Mouse (Mus musculus) lung, adult 2 months (tissue): ENCODE results near the gene Rec114. TPM values are rescaled to one million over a fixed set of nuclear protein-coding genes. Genes with fewer than 3 reads are reported as not detected.
A peak's percentile ranks its signal among the peaks of the same experiment; 100 is the strongest.

Experiments
- DNase-seq: peaks from one replicate; pipeline ENCODE4 v3.0.0; 2022
- H3K4me1 ChIP-seq: fragments of 200-500 bp; 2 replicates; pipeline ENCODE4 v1.6.1; 2011; ENCODE audit warnings: low read length; ENCODE audit not compliant: control insufficient read depth, insufficient read depth
- H3K4me3 ChIP-seq: fragments of 200-500 bp; replicated peaks from 2 replicates; pipeline ENCODE3; 2011; ENCODE audit warnings: low read depth, mild to moderate bottlenecking, control low read depth, low read length; ENCODE audit errors: extremely low read depth
- CTCF ChIP-seq: fragments of 200-500 bp; IDR thresholded peaks from 2 replicates; pipeline ENCODE4 v1.5.1; 2011; ENCODE audit warnings: mild to moderate bottlenecking, low read length, control low read depth; ENCODE audit not compliant: insufficient read depth
- POLR2A ChIP-seq: fragments of 200-500 bp; IDR thresholded peaks from 2 replicates; pipeline ENCODE4 v1.6.1; 2011; ENCODE audit warnings: low read depth, mild to moderate bottlenecking, control low read depth, low read length, borderline replicate concordance; ENCODE audit errors: extremely low read depth
- WGBS: fragments of 180-500 bp; shearing (Covaris S2); methylation state at CpG from one replicate; pipeline ENCODE4 v1.1.7; 2018; 5-methylcytosine and 5-hydroxymethylcytosine counted together
- polyA plus RNA-seq: library from polyadenylated mRNA; depleted of rRNA; stranded (reverse); fragments of >200 nt; gene quantifications from 2 replicates; pipeline ENCODE4 v1.2.3, GENCODE M21; 2012

Rec114 gene
- polyA plus RNA-seq, 1 experiment = 0.24 TPM

DNA sequence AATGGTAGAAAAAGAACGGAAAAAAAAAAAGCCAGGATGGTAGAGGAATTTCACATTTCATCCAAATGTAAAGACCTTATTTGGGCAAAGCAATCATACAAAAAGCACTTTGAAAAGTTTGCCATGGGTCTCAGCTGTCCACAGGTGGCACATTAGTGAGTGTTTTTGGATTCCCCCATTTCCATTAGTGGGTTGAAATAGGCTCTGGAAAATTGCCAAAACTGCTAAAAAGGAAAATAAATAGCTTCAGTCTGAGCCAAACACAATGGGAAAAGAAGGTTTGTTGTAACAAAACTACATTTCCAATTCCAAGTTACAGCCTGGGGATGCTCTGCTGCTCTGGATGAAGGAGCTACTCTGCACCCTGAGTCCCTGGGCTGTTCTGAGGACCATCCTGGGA, 9.8 kb upstream of the Rec114 start:
- no peak for DNase-seq
- no peaks in the 10 kb centered on the region for H3K4me1 ChIP-seq
- 70% methylated on average over 1 of the region's 1 CpGs for WGBS
- no peak for TF ChIP-seq POLR2A
- TF ChIP-seq CTCF = no peak
- H3K4me3 ChIP-seq = no peak overlapping the region

DNA sequence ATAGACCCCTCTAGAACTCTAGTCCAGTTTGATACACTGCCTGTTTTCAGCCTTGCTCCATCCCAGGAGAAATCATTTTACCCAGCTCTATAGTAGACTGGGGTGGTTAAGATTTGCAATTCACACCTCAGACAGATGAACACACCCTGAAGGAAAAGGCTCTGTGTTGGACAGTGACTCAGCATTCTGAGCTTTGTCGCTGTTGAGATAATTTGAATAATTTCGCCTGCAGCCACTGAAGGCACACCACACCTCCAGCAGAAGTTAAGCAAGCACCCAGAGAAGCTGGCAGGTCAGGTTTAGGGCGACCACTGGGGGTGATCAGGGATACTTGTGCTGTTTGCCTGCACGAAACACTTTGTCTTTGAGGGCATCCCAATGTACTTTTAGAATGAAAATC, 4.4 kb upstream of the Rec114 start:
- no peak for DNase-seq
- H3K4me3 ChIP-seq = no peak overlapping the region
- WGBS = 57% methylated on average over 4 of the region's 4 CpGs
- H3K4me1 ChIP-seq = no peaks in the 10 kb centered on the region
- TF ChIP-seq POLR2A (no peak), CTCF (no peak)

DNA sequence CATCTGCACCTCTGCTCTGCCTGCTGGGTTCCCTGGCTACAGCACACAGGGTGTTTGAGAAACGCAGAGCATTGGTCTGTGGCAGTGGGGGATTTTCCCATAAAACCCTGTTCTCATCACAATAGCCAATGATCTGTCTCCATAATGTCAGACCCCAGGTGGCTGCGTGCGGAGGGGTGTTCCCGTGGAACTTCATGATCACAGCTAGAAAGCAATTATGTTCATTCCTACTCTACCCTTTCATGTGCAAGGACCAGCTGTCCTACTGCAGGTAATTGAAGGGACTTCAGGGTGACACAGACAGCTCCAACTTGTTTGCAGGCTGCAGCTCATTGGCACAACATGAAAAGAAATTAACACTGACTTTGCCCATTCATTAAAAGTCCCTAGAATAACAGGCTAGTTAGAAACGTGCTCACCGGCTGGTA, 3.6 kb upstream of the Rec114 start:
- TF ChIP-seq POLR2A = no peak
- TF ChIP-seq CTCF = no peak
- Histone ChIP-seq H3K4me1 (no peaks in the 10 kb centered on the region), H3K4me3 (no peak overlapping the region)
- 64% methylated on average over 6 of the region's 6 CpGs for whole genome bisulfite sequencing
- no peak for DNase-seq

DNA sequence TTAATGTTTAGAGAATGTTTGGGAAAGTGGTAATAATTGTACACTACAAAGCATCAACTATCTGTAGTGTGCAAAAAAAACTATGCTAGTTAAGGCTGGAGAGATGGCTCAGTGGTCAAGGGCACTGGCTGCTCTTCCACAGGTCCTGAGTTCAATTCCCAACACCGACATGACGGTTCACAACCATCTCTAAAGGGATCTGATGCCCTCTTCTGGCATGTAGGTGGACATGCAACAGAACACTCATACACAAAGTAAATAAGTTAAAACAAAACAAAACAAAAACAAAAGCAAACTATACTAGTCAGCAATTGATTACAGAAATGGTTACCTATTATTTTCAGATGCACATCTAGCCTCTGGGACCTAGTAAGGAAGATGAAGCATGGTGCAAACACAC, 1.1 kb downstream of the Rec114 start:
- 97% methylated on average over 2 of the region's 2 CpGs for WGBS
- DNase-seq = no peak
- Histone ChIP-seq H3K4me1 (no peaks in the 10 kb centered on the region), H3K4me3 (no peak overlapping the region)
- TF ChIP-seq CTCF = no peak
- no peak for TF ChIP-seq POLR2A

DNA sequence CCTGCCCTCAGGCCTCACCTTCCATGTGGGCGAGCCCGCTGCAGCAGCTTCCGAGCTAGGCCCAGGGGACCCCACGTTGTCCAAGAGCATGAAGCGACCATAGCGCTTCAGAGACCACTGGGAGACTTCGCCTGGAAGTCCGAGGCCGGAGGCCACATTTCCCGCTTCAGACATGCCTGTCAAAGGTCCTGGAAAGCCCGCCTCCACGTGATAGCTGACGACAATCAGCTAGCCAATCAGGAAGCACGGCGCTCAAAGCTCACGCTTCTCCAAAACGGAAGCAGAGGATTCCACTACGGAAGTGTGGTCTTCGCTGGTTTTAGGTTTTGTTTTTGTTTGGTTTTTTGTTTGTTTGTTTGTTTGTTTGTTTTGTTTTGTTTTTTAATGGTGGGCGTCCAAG, 2.4 kb downstream of the Rec114 start:
- Histone ChIP-seq H3K4me1 (no peaks in the 10 kb centered on the region), H3K4me3 (no peak overlapping the region)
- no peak for TF ChIP-seq CTCF
- no peak for TF ChIP-seq POLR2A
- DNase-seq = no peak
- WGBS = 81% methylated on average over 20 of the region's 20 CpGs

DNA sequence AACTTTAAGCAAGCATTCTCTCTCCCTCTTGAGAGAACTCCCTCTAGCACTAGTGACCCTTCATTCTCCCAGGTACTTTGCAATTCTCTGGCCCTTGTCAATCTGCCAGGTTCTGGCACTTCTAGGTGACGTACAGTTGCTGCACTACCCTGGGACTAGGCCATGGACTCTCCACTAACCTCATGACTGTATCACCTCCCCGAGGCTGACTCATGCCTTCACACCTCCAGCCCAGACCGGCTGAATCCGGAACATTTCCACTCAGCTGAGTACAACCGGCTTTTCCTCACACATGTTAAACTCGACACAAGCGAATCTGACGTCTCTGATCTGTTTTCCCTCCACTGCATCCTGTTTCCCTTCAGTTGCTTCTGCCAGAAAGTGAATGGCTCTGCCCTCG, 4.0 kb downstream of the Rec114 start:
- H3K4me3 ChIP-seq = no peak overlapping the region
- H3K4me1 ChIP-seq = no peaks in the 10 kb centered on the region
- TF ChIP-seq CTCF = no peak
- TF ChIP-seq POLR2A = no peak
- WGBS = 40% methylated on average over 9 of the region's 9 CpGs
- peak; percentile 12 for DNase-seq

DNA sequence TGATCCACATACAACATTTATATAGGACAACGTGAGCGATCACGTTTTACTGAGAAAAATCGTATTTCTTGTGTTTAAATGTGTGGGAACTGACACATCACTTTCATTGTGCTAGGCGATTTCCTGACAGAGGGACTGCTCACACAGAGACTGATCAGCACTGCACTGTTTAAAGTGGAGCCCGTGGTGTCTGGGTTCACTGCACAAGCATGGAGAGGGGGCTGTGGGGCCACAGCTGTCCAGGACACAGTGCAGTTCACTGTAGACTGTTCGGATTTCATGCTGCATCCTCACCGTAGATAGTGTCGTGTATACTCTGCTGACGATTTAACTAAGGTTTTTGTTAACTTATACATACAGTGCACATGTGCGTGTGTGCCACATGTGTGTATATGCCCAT, 20.6 kb downstream of the Rec114 start:
- WGBS = 76% methylated on average over 11 of the region's 11 CpGs

DNA sequence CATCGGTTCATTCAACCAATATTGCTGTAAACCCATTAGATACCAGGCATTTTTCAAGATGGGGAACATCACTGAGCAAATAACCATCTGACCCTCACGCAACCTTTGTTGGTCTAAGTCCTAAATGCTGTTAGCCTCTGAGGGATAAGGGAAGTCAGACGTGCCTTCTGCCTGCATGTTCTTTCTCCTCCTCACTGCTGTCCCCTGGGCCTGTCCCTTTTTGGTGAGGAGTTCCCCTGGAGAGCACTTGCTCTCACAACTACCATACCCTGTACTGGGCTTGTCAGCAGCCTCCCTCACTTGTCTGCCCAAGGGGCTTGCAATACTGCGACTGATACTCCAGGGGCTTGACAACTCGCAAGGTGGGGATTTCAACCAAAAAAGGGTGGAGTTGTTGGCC, 21.6 kb downstream of the Rec114 start:
- WGBS = 80% methylated on average over 5 of the region's 5 CpGs

More for the DNA sequence above, 20.6 kb downstream of the Rec114 start:
- Histone ChIP-seq H3K4me3 (no peak overlapping the region), H3K4me1 (no peaks in the 10 kb centered on the region)
- no peak for DNase-seq
- TF ChIP-seq POLR2A (no peak), CTCF (no peak)

DNA sequence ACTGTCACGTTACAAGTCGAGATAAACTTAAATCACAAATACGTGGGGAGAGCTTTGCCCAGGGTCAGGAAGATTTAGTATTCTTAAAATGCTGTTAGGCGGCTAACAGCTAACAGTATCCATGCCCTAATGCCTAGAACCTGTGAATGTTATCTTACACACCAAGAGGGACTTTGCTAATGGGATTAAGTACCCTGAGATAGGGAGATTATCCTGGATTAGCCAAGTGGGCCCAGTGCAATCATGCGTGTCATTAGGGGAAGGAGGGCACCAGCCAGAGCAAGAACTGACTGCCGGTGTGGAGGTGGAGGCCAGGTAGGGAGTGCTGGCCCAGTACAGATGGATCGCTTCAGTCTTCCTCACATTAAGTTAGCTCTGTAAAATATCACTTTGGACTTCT, 22.7 kb downstream of the Rec114 start:
- no peaks in the 10 kb centered on the region for H3K4me1 ChIP-seq
- no peak for DNase-seq

More for the DNA sequence above, 21.6 kb downstream of the Rec114 start:
- DNase-seq = no peak
- Histone ChIP-seq H3K4me1 (no peaks in the 10 kb centered on the region), H3K4me3 (no peak overlapping the region)
- TF ChIP-seq CTCF (no peak), POLR2A (no peak)

DNA sequence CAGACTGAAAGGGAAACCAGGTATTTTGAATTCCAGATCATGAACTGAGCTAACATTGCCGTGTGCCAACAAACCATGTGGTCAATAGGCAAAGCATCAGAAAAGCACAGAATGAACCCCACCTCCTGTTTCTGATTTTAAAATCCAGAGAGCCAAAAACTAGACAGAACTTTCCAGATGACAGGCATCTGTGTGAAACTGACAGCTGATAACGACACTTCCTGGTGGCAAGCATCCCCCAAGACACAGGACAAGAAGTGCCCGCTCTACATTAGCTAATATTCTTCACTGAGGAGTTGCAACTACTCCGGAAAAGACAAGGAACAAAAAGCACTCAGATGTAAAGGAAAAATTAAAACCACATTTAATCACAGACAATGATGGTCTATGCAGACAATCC, 23.6 kb downstream of the Rec114 start:
- H3K4me3 ChIP-seq = no peak overlapping the region
- TF ChIP-seq POLR2A (no peak), CTCF (no peak)
- DNase-seq = no peak
- 78% methylated on average over 4 of the region's 4 CpGs for WGBS
- H3K4me1 ChIP-seq = no peaks in the 10 kb centered on the region

More for the DNA sequence above, 22.7 kb downstream of the Rec114 start:
- WGBS = 85% methylated on average over 7 of the region's 7 CpGs
- TF ChIP-seq POLR2A (no peak), CTCF (no peak)
- H3K4me3 ChIP-seq = no peak overlapping the region

DNA sequence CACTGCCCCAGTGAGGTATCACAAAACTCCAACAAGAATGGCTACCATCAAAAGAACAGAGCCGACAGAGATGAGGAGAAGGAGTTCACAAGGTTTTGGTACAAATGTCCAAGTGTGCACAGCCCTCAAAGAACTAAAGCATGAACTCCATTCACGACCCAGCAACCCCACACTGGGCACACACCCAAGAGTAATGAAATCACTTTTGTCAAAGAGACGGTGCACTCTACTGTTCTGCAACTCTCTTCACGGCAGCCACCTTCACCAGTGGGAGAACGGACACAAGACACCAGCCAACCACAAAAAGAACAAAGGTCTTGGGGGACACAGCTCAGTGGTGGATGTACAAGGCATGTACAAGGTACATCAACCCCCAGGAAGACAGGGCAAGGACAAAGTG, 24.3 kb downstream of the Rec114 start:
- 52% methylated on average over 5 of the region's 5 CpGs for WGBS
- no peak for TF ChIP-seq CTCF
- Histone ChIP-seq H3K4me1 (no peaks in the 10 kb centered on the region), H3K4me3 (no peak overlapping the region)
- no peak for DNase-seq
